Comparison of ENCODE assay signal across 28 mouse cellular contexts in genomic region chr15:62743879-62744278, GRCm38 (mm10).
"Had no signal": no experiment of that assay in that cellular context is flagged by ENCODE, and none has a peak within 500 bp of the region (broad histone marks: within the 10 kb centered on the region; RNA-seq: fewer than 3 reads in every experiment).

No protein-coding gene starts in this region.

- H3K4me2 ChIP-seq: embryonic facial prominence, embryonic 12.5 days; embryonic facial prominence, embryonic 13.5 days; embryonic facial prominence, embryonic 15.5 days; forebrain, embryonic 12.5 days; forebrain, embryonic 13.5 days; forebrain, embryonic 15.5 days had no signal

- H3K4me3 ChIP-seq: embryonic facial prominence, embryonic 10.5 days; embryonic facial prominence, embryonic 12.5 days; embryonic facial prominence, embryonic 13.5 days; embryonic facial prominence, embryonic 15.5 days; erythroblast, embryonic 14.5 days; forebrain, embryonic 10.5 days; forebrain, embryonic 12.5 days; forebrain, embryonic 13.5 days; forebrain, embryonic 15.5 days; gastrocnemius, adult 2 months had no signal

- H3K27me3 ChIP-seq: embryonic facial prominence, embryonic 12.5 days; embryonic facial prominence, embryonic 13.5 days; embryonic facial prominence, embryonic 15.5 days; forebrain, embryonic 12.5 days; forebrain, embryonic 13.5 days; forebrain, embryonic 15.5 days had no signal

- H3K9me3 ChIP-seq: embryonic facial prominence, embryonic 10.5 days; embryonic facial prominence, embryonic 12.5 days; embryonic facial prominence, embryonic 13.5 days; embryonic facial prominence, embryonic 15.5 days; forebrain, embryonic 10.5 days; forebrain, embryonic 12.5 days; forebrain, embryonic 13.5 days; forebrain, embryonic 15.5 days had no signal

- H3K4me1 ChIP-seq: embryonic facial prominence, embryonic 10.5 days; embryonic facial prominence, embryonic 12.5 days; embryonic facial prominence, embryonic 13.5 days; embryonic facial prominence, embryonic 15.5 days; forebrain, embryonic 12.5 days had no signal

- DNase-seq: cerebellum, adult 18-20 months; cerebellum, adult 2 months; cerebellum, adult 8-10 months; cerebellum, adult 9-10 months; cerebellum, adult 9-11 months; cerebellum, postnatal 10 days; cerebellum, postnatal 14 days; cerebellum, postnatal 25 days; cerebellum, postnatal 36 days; embryo, embryonic 11 days; forebrain, postnatal 0 days; gastrocnemius, adult 2 months; gastrocnemius, postnatal 10 days; gastrocnemius, postnatal 14 days; gastrocnemius, postnatal 25 days; gastrocnemius, postnatal 36 days; heart, adult 11 months had no signal

- H3K27ac ChIP-seq: embryonic facial prominence, embryonic 10.5 days; embryonic facial prominence, embryonic 12.5 days; embryonic facial prominence, embryonic 13.5 days; embryonic facial prominence, embryonic 15.5 days; forebrain, embryonic 10.5 days; forebrain, embryonic 12.5 days; forebrain, embryonic 13.5 days; forebrain, embryonic 15.5 days; gastrocnemius, adult 2 months had no signal

- H3K9ac ChIP-seq: embryonic facial prominence, embryonic 12.5 days; embryonic facial prominence, embryonic 13.5 days; embryonic facial prominence, embryonic 15.5 days; forebrain, embryonic 12.5 days; forebrain, embryonic 13.5 days; forebrain, embryonic 15.5 days; forebrain, postnatal 0 days had no signal

- H3K36me3 ChIP-seq: embryonic facial prominence, embryonic 10.5 days; embryonic facial prominence, embryonic 12.5 days; embryonic facial prominence, embryonic 13.5 days; embryonic facial prominence, embryonic 15.5 days; forebrain, embryonic 10.5 days; forebrain, embryonic 12.5 days; forebrain, embryonic 15.5 days had no signal

- ATAC-seq: forebrain, embryonic 13.5 days; forebrain, embryonic 14.5 days; forebrain, embryonic 15.5 days; forebrain, embryonic 16.5 days; forebrain, postnatal 0 days had no signal
